Mouse (Mus musculus) ES-E14 (cell line): Measurements from ENCODE around the gene Rab25.

Experiments
- CHD2 ChIP-seq: IDR thresholded peaks from 2 replicates; pipeline ENCODE4 v1.6.1; 2014; ENCODE audit warnings: mild to moderate bottlenecking, low read depth, low read length, inconsistent platforms
- HCFC1 ChIP-seq: IDR thresholded peaks from 2 replicates; pipeline ENCODE4 v1.6.1; 2012; ENCODE audit warnings: low read length, inconsistent platforms, borderline replicate concordance; ENCODE audit not compliant: insufficient read depth
- MAFK ChIP-seq: IDR thresholded peaks from 2 replicates; pipeline ENCODE4 v1.6.1; 2014; ENCODE audit warnings: mild to moderate bottlenecking, low read depth, low read length, inconsistent platforms; ENCODE audit not compliant: insufficient read depth
- ZC3H11A ChIP-seq: IDR thresholded peaks from 2 replicates; pipeline ENCODE4 v1.6.1; 2012; ENCODE audit warnings: low read depth, mild to moderate bottlenecking, inconsistent platforms, low read length, borderline replicate concordance
- ZNF384 ChIP-seq: IDR thresholded peaks from 2 replicates; pipeline ENCODE4 v1.6.1; 2012; ENCODE audit warnings: low read depth, low read length, inconsistent platforms

DNA sequence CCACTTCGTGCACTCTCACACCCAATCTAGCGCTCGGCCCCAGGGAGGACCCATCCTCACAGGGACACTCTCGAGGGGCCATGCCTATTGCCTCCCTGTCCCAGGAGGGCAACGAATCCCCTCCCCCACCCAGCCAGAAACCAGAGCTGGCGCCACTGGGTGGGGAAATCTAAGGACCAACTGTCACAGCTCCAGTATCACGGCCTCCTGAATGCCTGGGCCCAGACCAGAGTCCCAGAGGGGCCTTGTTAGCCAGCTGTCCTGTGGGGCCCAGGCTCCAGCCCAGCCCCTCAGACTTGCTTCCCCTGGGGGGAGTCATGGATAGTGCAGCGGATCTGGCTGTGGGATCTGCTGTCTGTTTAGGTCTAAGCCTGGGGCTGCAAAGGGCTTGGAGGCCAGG, 20.5 kb downstream of the Rab25 start:
- TF ChIP-seq HCFC1 (no peak), MAFK (no peak), CHD2 (no peak), ZNF384 (no peak), ZC3H11A (no peak)
